Mouse (Mus musculus) spleen, postnatal 4 days (tissue): ENCODE data around the gene Lsm5.
A peak's percentile ranks its signal among the peaks of the same experiment; 100 is the strongest.

Experiments
- DNase-seq, 2 experiments: peaks; one replicate each; pipeline ENCODE4 v3.0.0; 2022; ENCODE audit warnings: low spot score in 2 of 2

Gene Lsm5

DNA sequence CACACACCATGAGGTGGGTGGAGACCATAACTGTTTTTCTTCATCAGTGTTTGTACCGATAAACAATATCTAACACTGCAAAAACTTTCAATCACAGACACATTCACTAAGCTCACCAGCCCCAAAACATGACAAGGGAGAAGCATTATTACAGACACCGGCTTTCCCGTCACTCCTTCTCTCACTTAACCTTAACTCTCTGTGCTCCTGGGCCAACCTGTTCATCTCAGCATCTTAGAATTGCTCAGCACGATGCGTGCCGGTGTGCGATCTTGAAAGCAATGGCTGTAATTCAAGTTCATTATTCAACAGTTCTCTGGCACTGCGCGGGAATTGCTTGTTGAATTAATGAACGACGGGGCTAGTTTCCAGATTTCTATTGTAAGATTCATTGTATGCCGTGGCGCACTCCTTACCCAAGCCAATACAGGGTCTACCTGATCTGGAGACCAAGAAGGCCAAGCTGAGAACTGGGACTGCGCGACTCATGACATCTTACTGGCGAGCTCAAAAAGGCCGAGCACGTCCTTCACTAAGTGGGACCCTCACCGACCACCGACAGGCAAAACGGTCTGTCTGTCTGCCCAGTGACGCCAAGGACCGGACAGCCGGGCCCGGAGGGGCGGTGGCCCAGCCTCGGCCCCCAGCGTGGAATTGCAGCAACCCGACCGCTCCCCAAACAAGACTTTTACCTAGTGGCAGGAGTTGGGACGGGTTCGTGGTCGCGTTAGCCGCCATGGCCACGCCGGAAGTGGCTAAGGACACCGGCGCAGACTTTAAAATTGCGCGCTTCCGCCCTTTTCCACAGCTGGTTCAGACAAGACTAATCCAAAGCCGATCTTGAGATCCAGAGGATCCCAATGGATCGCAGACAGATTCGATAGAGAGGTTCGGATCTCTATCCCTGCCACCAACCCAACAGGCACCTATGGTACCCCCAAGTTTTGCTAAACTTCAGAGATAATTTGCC lies at the start of gene Lsm5:
Lsm5 (minus strand) TSS at position 780 of the 970 bp plus-strand sequence.
- peak; percentile 82 to 86 for DNase-seq

DNA sequence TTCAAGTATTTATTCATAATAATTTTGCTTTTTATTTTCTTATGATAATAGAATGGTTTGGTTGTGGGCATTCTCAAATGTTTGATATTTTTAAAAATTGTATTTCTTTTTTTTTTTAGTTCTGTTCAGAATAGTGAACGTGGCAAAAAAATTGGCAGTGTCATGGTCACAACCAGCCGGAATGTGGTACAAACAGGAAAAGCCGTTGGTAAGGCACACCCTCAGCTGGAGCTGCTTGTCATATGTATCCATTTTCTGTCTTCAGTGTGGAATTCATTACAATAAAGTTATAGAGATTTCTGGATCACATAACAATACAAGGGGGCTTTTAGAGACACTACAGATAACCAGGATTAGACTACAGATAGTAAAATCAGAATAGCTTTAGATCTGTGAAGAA lies 49.2 kb upstream of the Lsm5 start:
- no peak for DNase-seq

DNA sequence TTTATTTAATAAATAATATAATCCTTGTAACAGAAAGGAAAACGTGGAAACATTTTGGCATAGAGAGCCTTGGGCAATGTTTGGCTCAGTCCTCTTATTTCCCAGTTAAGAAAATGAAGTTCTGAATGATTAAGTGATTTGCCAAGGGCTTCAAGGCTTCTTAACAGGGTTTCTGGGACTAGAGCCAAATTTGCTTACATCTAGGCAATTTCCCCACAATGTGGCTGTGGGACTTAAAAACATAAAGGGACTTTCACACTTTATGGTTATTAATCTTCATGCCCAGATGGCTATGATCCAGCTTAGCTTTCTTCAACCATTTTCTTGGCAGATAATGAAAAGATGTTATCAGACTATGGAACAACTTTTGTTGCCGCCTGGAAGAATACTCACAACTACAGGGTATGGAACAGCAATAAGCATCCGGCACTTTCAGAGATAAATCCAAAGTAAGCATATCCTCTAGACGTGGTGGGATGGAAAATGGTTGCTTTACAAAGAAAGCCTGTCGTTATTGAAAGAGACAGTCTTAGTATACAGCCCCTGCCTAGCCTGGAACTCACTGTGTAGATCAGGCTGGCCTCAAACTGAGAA lies 41.5 kb upstream of the Lsm5 start:
- no peak for DNase-seq

DNA sequence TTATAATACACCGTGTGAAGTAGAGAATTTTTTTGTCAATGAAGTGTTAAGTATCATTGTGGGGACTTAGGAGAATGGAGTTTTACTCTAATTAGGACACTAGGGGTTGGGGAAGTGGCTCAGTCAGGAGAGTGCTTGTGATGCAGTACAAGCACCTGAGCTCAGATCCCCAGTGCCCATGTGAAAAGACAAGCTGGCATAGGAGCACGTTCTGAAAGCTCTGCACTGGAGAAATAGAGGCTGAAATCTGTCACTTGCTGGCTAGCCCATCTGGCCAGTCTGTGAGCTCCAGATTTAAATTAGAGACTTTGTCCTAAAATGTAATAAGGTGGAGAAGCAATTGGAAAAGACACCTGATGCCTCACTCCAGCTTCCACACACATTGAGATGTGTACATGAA lies 28.0 kb upstream of the Lsm5 start:
- no peak for DNase-seq

DNA sequence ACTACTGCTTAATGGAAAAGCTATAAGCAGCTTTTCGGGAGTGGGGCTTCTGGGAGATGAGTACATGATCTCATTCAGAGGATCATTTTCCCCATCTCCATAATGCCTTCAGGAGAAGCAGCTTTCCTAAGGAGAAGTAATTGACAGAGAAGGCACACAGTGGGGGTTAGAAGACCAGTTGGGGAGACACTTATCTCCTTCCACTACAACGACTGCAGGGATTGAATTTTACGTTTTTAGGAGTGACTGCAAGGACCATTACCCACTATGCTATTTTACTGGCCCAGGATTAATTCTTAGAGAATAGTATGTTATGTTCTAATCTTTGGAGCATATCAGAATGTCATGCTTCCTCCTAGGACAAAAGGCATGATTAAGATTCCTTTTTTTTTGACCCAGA lies 16.4 kb upstream of the Lsm5 start:
- DNase-seq, result no peak

DNA sequence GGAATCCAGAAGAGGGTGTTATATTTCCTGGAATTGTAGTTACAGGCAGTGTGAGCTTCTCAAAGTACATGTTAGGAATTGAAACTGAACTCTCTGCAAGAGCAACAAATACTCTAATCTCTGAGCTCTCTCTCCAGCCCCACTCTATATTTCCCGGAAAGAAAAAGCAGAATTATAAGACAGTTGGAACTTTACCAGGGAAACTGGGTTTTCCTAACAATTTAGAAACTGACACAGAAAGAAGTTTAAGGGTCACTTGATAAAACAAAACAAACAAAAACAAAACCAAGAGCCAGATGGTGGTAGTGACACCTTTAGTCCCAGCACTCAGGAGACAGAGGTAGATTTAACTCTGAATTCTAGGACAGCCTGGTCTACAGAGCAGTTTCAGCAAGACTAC lies 14.6 kb upstream of the Lsm5 start:
- no peak for DNase-seq

DNA sequence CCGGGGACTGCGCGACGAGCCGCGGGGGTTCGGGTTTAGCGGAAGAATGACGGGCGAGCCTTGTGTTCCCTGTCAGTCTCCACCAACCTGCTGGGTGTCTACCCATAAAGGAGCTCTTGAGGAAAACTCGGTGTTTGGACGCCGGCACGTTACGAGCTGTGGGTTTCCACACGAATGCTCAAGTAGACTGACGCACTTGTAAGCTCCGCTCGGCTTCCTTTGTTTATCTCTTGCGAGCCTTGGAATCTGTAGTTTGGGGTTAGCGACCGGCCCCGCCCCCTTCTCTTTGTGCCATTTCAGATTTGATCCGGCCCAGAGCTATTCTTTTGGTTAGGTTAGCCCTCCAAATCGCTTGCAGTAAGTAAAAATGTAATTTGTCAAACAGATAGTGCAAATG lies 10.8 kb upstream of the Lsm5 start:
- no peak for DNase-seq

DNA sequence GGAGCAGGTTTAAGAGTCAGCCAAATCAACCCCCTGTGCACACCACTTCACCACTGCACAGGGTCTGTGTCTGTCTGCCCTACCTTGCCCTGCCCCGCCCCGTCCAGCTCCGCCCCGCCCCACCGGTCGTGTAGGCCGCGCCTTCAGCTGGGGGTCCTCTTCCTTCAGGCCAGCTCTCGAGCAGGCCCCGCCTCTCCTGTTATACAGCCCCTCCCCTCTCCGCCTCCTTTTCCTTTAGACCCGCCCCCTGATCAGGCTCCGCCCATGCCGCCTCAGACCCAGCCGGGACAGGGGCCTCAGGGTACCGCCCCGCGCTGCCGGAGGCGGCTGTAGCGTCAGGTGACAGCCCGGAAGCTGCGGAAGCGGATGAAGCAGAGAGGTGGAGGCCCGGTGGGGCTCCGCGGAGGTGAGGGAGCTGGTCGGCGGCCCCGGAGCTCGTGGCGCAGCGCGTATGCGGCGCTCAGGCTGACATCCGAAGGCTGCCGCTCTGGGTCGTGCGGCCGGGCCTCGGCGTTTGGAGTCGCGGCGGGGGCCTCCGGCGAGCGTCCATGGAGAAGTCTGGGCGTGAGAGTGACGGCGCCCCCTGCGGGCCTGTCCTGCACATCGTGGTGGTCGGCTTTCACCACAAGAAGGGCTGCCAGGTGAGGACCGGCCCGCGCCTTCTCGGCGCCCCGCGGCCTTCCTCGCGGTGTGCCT lies 10.2 kb upstream of the Lsm5 start, which contains the start of gene Avl9:
Avl9 (plus strand) TSS at position 326 of the 696 bp plus-strand sequence.
- DNase-seq, result peak; percentile 99

DNA sequence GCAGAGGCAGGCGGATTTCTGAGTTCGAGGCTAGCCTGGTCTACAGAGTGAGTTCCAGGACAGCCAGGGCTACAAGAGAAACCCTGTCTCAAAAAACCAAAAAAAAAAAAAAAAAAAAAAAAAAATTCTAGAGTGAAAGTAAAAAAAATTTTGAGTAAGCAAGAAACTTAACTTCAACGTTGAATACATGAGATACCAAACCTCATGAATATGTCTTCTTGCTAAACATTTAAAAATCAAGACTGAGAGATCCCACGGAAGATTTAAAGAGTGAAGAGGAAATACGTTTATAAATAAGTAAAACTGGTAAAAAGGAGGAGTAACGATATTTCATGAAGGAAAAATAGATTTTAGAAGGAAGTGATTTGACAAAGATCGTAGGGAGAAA lies 9.7 kb upstream of the Lsm5 start:
- no peak for DNase-seq

DNA sequence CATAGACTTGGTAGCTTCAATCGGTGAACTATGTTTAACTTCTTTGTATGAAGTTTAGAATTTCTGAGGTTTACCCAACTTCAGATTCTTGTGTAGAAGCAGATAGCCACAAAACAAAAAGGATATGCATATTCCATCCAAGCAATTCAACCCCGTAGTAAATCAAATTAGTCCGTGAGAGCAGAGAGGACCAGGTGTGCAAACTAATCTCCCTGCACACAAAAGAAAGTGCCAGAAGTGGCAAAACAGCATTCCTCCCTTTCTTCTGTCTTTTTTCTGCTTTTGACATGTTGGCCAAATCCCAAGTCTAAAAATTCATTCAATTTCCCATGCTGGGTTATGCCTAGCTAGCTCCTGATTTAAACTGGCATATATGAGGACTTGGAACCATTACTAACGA lies 12.1 kb downstream of the Lsm5 start:
- DNase-seq, result no peak

DNA sequence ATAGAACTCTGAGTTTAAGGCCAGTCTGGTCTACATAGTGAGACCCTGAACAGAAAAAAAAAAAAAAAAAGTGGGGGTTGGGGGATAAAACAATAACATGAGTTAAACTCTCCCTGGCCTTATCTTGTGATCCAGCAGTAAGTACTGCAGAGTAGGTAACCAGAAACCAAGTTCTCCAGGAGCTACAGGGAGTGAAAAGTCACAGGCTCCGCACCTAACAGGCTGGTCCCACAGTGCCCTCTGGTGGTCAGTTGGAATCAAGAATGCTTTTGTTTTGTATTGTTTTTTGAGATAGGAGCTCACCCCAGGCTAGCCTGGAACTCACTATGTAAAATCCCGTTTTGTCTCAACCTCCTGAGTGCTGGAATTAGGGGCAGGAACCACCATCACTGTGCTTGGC lies 13.3 kb downstream of the Lsm5 start:
- DNase-seq, result peak; percentile 59 to 85

DNA sequence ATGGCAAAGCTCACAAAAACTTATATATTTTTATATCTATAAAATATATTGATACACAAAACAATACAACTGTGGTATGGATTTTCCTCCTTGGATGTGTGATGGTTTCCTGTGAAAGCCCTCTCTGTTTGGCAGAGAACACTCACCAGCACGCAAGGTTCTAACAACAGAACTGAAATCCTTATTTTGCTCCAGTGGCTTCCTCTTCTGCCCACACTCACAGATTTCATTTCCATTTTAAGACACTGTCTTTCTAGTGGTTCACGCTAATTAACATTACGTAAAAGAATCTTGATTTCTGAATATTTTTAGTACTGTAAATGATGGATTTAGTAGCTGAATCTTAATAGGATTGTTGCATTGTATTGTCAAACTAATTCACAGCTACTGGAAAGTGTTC lies 16.3 kb downstream of the Lsm5 start:
- no peak for DNase-seq

DNA sequence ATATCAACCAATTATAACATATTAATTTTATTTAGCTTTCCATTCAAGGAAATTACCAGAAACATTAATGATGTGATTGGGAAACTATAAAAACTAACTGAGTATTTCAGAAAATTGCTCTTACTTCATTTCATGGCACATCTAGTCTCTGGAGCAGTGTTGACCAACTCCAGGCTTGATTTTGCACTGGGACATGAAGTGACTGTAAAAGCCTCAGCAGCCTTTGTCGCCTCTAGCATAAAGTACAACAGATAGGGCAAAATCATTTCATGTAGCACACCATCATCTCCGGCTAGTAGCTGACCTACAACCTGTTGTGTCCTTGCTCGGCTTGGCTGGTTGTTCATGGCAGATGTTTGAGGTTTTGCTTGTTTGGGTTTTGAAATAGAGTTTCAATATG lies 40.1 kb downstream of the Lsm5 start:
- DNase-seq, result no peak

DNA sequence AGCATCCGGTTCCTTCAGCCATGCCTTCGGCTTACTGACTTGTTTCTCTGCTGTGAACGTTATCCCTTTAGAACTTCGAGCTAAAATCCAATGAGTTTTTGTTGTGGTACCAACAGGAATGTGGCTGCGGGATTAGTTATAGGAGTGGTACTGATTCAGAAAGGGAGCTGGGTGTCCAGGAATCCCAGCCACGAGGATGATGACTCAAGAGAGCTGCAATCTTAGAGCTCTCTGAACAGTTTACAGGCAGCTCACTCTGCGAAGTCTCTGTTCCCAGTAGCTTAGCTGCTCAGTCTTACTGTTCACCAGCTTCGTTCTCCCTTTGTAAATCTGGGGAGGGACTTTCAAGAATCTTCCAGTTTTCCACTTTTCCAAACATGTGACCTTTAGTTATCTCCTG lies 49.1 kb downstream of the Lsm5 start:
- no peak for DNase-seq

DNA sequence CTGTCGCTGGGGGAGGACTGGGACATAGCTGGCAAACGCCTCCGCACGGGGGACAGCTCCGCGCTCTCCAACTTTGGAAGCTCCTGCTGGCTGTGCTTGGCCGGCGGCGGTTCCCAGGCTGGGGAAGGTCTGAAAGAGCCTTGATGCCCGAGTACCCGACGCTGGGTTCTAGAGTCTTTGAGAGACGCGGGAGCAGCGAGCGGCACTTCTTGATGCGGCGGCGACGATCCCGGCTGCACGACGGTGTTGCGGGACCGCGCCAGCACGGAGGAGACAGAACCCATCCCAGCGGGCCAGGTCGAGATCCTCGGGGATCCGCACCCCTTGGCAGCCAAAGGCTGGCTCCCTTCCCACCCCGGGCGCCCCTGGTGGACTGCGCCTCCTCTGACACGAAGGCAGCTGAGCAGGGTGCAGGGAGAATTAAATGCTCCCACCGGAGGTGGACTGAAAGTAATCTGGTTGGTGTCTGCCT lies 52.4 kb downstream of the Lsm5 start:
- DNase-seq, result no peak
